Mouse (Mus musculus) mouse trophoblast stem cell (cell line): ENCODE results near the gene Llcfc1.

Experiments used
- in situ Hi-C, 2 experiments: fragments of 300-500 bp; cut with MseI, MboI; formaldehyde crosslinking; loops; 2 replicates in 1 of 2; 3 replicates in 1 of 2; pipeline ENCODE4 v1.15.1; 2025

Gene Llcfc1

GRCm38 (mm10) chr6:41702928-41703327 is 18.7 kb downstream of the Llcfc1 start:
- in situ Hi-C loops: loop anchor here in 1 of 2 experiments (10.0 kb wide), 1 partner anchor 78 kb away; no protein-coding TSS in a partner anchor

- in situ Hi-C loops: loop anchor here in 1 of 2 experiments (10.0 kb wide), 1 partner anchor 79 kb away; no protein-coding TSS in a partner anchor
These were observed 19.9 kb downstream of the Llcfc1 start, which contains the start of gene Kel for GRCm38 (mm10) chr6:41704123-41704522. TSS of gene Kel (minus strand) at chr6:41704339.

- in situ Hi-C loops: loop anchor here in 1 of 2 experiments (10.0 kb wide), 1 partner anchor 81 kb away; no protein-coding TSS in a partner anchor
These were observed 22.0 kb downstream of the Llcfc1 start for GRCm38 (mm10) chr6:41706275-41706674.

DNA sequence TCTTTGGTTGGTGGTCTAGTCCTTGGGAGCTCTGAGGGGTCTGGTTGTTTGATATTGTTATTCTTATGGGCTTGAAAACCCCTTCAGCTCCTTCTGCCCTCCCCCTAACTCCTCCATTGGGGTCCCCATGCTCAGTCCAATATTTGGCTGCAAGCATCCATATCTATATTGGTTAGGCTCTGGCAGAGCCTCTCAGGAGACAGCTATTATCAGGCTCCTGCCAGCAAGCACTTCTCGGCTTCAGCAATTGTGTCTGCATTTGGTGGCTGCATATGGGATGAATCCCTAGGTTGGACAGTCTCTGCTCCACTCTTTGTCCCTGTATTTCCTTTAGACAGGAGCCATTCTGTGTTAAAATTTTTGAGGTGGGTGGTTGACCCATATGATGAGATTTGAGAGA is 26.1 kb downstream of the Llcfc1 start:
- in situ Hi-C loops: no loop called here

GRCm38 (mm10) chr6:41721430-41721829 is 37.2 kb downstream of the Llcfc1 start:
- in situ Hi-C loops: no loop called here

GRCm38 (mm10) chr6:41727989-41728609 is 43.9 kb downstream of the Llcfc1 start:
- in situ Hi-C loops: no loop called here

- in situ Hi-C loops: no loop called here
These were observed 50.7 kb downstream of the Llcfc1 start for GRCm38 (mm10) chr6:41734719-41735470.
